Mouse (Mus musculus): ENCODE measurements around the gene Kdm4d.

GRCm38 (mm10) chr9:14500916-14501424 lies 688 bp upstream of the Kdm4d start:
- TF ChIP-seq POLR2A (IDR thresholded peaks at IDR 0.05; ENCODE audit: insufficient read depth, low read depth, low read length) (no peak), CTCF (IDR thresholded peaks at IDR 0.05; ENCODE audit: insufficient read depth, low read depth, low read length) (no peak)
